Mouse (Mus musculus) hindbrain, embryonic 11.5 days (tissue): Measurements from ENCODE around the gene Jmjd7. TPM values are rescaled to one million over a fixed set of nuclear protein-coding genes. Genes with fewer than 3 reads are reported as not detected.

Experiments
- ATAC-seq: fragments of 200-750 bp; cut with Nextera tagmentation; 2 replicates; pipeline ENCODE4 v1.8.0; 2017; ENCODE audit warnings: mild to moderate bottlenecking, moderate TSS enrichment, moderate library complexity; ENCODE audit not compliant: low FRiP score
- DNase-seq: peaks from one replicate; pipeline ENCODE4 v3.0.0-alpha.2; 2015; ENCODE audit warnings: low spot score
- H3K27ac ChIP-seq: fragments of 300-500 bp; sonication (generic); 2 replicates; pipeline ENCODE4 v1.5.1; 2014; ENCODE audit warnings: mild to moderate bottlenecking, low read depth, low read length
- H3K27me3 ChIP-seq: fragments of 300-500 bp; sonication (generic); 2 replicates; pipeline ENCODE4 v1.6.1; 2014; ENCODE audit warnings: mild to moderate bottlenecking, low read length, moderate library complexity, mixed read lengths; ENCODE audit not compliant: control insufficient read depth, insufficient read depth
- H3K36me3 ChIP-seq: fragments of 300-500 bp; sonication (generic); 2 replicates; pipeline ENCODE4 v1.6.1; 2014; ENCODE audit warnings: mild to moderate bottlenecking, low read length, moderate library complexity, mixed read lengths; ENCODE audit not compliant: control insufficient read depth, insufficient read depth
- H3K4me1 ChIP-seq: fragments of 300-500 bp; sonication (generic); replicated peaks from 2 replicates; pipeline ENCODE4 v1.6.1; 2014; ENCODE audit warnings: low read length, mixed read lengths; ENCODE audit not compliant: control insufficient read depth, insufficient read depth
- H3K4me2 ChIP-seq: fragments of 300-500 bp; sonication (generic); replicated peaks from 2 replicates; pipeline ENCODE4 v1.6.1; 2014; ENCODE audit warnings: mild to moderate bottlenecking, low read depth, low read length
- H3K4me3 ChIP-seq: fragments of 300-500 bp; sonication (generic); 2 replicates; pipeline ENCODE4 v1.5.1; 2014; ENCODE audit warnings: low read depth, low read length
- H3K9ac ChIP-seq: fragments of 300-500 bp; sonication (generic); 2 replicates; pipeline ENCODE4 v1.6.1; 2014; ENCODE audit warnings: low read depth, low read length
- H3K9me3 ChIP-seq: fragments of 300-500 bp; sonication (generic); 2 replicates; pipeline ENCODE4 v1.6.1; 2016; ENCODE audit warnings: low read length; ENCODE audit not compliant: control insufficient read depth
- WGBS: fragments of 180-500 bp; shearing (Covaris S2); extraction: QIAGEN DNeasy Blood & Tissue Kit; methylation state at CpG from one replicate; pipeline ENCODE4 v1.1.7; 2014; 5-methylcytosine and 5-hydroxymethylcytosine counted together
- polyA plus RNA-seq: library from polyadenylated mRNA; unstranded; fragments of >200 nt; fragmentation: Nextera tagmentation; extraction: Ambion mirVana; gene quantifications from 2 replicates; pipeline ENCODE4 v1.2.1, GENCODE M21; 2014

The Jmjd7 gene
- polyA plus RNA-seq, 1 experiment from 2014 or later: 25.4 TPM

- no peak overlapping the region for H3K9ac ChIP-seq
- no peak overlapping the region for H3K4me2 ChIP-seq
- H3K27me3 ChIP-seq: no peaks in the 10 kb centered on the region
- WGBS: 79% methylated on average over 2 of the region's 2 CpGs
- no peak overlapping the region for H3K4me3 ChIP-seq
- no peaks in the 10 kb centered on the region for H3K4me1 ChIP-seq
- H3K36me3 ChIP-seq: no peaks in the 10 kb centered on the region
- ATAC-seq (no peak), DNase-seq (no peak)
- H3K9me3 ChIP-seq: no peaks in the 10 kb centered on the region
- H3K27ac ChIP-seq: no peak overlapping the region
Observed at GRCm38 (mm10) chr2:119992349-119992748, 34.9 kb upstream of the Jmjd7 start.

- Histone ChIP-seq H3K4me2 (no peak overlapping the region), H3K4me1 (no peaks in the 10 kb centered on the region), H3K9me3 (no peaks in the 10 kb centered on the region), H3K27ac (no peak overlapping the region), H3K36me3 (no peaks in the 10 kb centered on the region), H3K9ac (no peak overlapping the region), H3K4me3 (no peak overlapping the region), H3K27me3 (no peaks in the 10 kb centered on the region)
- ATAC-seq (no peak), DNase-seq (no peak)
- WGBS: 52% methylated on average over 2 of the region's 2 CpGs
Observed at GRCm38 (mm10) chr2:119993515-119993914, 33.8 kb upstream of the Jmjd7 start.

GRCm38 (mm10) chr2:119994839-119995238 is 32.4 kb upstream of the Jmjd7 start:
- Histone ChIP-seq H3K27ac (no peak overlapping the region), H3K4me2 (no peak overlapping the region), H3K27me3 (no peaks in the 10 kb centered on the region), H3K4me1 (no peaks in the 10 kb centered on the region), H3K4me3 (no peak overlapping the region), H3K36me3 (no peaks in the 10 kb centered on the region), H3K9ac (no peak overlapping the region), H3K9me3 (no peaks in the 10 kb centered on the region)
- ATAC-seq (no peak), DNase-seq (no peak)
- WGBS: 92% methylated on average over 6 of the region's 6 CpGs

GRCm38 (mm10) chr2:119995391-119996281 is 31.6 kb upstream of the Jmjd7 start:
- Histone ChIP-seq H3K27ac (no peak overlapping the region; the same call in 1 of the 2 replicates), H3K27me3 (no peaks in the 10 kb centered on the region), H3K4me3 (no peak overlapping the region), H3K36me3 (no peaks in the 10 kb centered on the region), H3K9me3 (no peaks in the 10 kb centered on the region), H3K4me2 (no peak overlapping the region), H3K4me1 (no peaks in the 10 kb centered on the region), H3K9ac (no peak overlapping the region)
- DNase-seq: peak; percentile 4
- WGBS: 81% methylated on average over 9 of the region's 9 CpGs
- ATAC-seq: no peak

GRCm38 (mm10) chr2:119997354-119997753 is 29.9 kb upstream of the Jmjd7 start:
- Histone ChIP-seq H3K9ac (no peak overlapping the region), H3K4me3 (no peak overlapping the region), H3K4me1 (no peaks in the 10 kb centered on the region), H3K27me3 (no peaks in the 10 kb centered on the region), H3K36me3 (no peaks in the 10 kb centered on the region), H3K9me3 (no peaks in the 10 kb centered on the region), H3K4me2 (no peak overlapping the region), H3K27ac (no peak overlapping the region)
- 91% methylated on average over 4 of the region's 4 CpGs for WGBS
- DNase-seq (no peak), ATAC-seq (no peak)

GRCm38 (mm10) chr2:119999731-120000130 is 27.6 kb upstream of the Jmjd7 start:
- ATAC-seq (no peak), DNase-seq (no peak)
- WGBS: 86% methylated on average over 2 of the region's 2 CpGs
- Histone ChIP-seq H3K27me3 (no peaks in the 10 kb centered on the region), H3K36me3 (no peaks in the 10 kb centered on the region), H3K4me1 (no peaks in the 10 kb centered on the region), H3K27ac (no peak overlapping the region), H3K9me3 (no peaks in the 10 kb centered on the region), H3K4me3 (no peak overlapping the region), H3K4me2 (no peak overlapping the region), H3K9ac (no peak overlapping the region)

GRCm38 (mm10) chr2:120000882-120001584 is 26.2 kb upstream of the Jmjd7 start:
- DNase-seq: no peak
- no peaks in the 10 kb centered on the region for H3K9me3 ChIP-seq
- no peaks in the 10 kb centered on the region for H3K27me3 ChIP-seq
- H3K4me3 ChIP-seq: no peak overlapping the region
- H3K9ac ChIP-seq: no peak overlapping the region
- H3K4me2 ChIP-seq: no peak overlapping the region
- H3K4me1 ChIP-seq: no peaks in the 10 kb centered on the region
- no peaks in the 10 kb centered on the region for H3K36me3 ChIP-seq
- 78% methylated on average over 3 of the region's 3 CpGs for WGBS
- no peak for ATAC-seq
- no peak overlapping the region for H3K27ac ChIP-seq

GRCm38 (mm10) chr2:120001956-120002355 is 25.3 kb upstream of the Jmjd7 start:
- Histone ChIP-seq H3K4me1 (no peaks in the 10 kb centered on the region), H3K27me3 (no peaks in the 10 kb centered on the region), H3K27ac (no peak overlapping the region), H3K4me2 (no peak overlapping the region), H3K9me3 (no peaks in the 10 kb centered on the region), H3K36me3 (no peaks in the 10 kb centered on the region), H3K4me3 (no peak overlapping the region), H3K9ac (no peak overlapping the region)
- ATAC-seq (no peak), DNase-seq (no peak)
- 70% methylated on average over 4 of the region's 4 CpGs for WGBS

GRCm38 (mm10) chr2:120003970-120004369 is 23.3 kb upstream of the Jmjd7 start:
- 89% methylated on average over 2 of the region's 2 CpGs for WGBS
- no peaks in the 10 kb centered on the region for H3K36me3 ChIP-seq
- H3K4me1 ChIP-seq: no peaks in the 10 kb centered on the region
- no peak overlapping the region for H3K9ac ChIP-seq
- no peaks in the 10 kb centered on the region for H3K9me3 ChIP-seq
- DNase-seq (no peak), ATAC-seq (no peak)
- H3K4me2 ChIP-seq: no peak overlapping the region
- no peaks in the 10 kb centered on the region for H3K27me3 ChIP-seq
- no peak overlapping the region for H3K27ac ChIP-seq
- H3K4me3 ChIP-seq: no peak overlapping the region
